Mouse (Mus musculus) intestine, embryonic 16.5 days (tissue): ENCODE results near the gene B3galt5. TPM values are rescaled to one million over a fixed set of nuclear protein-coding genes. Genes with fewer than 3 reads are reported as not detected.

ENCODE experiments used
- ATAC-seq: fragments of 200-750 bp; cut with Nextera tagmentation; 2 replicates; pipeline ENCODE4 v1.8.0; 2017; ENCODE audit warnings: moderate TSS enrichment, moderate library complexity
- H3K27ac ChIP-seq: fragments of 300-500 bp; sonication (generic); 2 replicates; pipeline ENCODE4 v1.5.1; 2014; ENCODE audit warnings: mild to moderate bottlenecking, low read length
- H3K27me3 ChIP-seq: fragments of 300-500 bp; sonication (generic); replicated peaks from 2 replicates; pipeline ENCODE4 v1.6.1; 2014; ENCODE audit warnings: low read length, control low read depth, mixed read lengths; ENCODE audit not compliant: control insufficient read depth, insufficient read depth
- H3K36me3 ChIP-seq: fragments of 300-500 bp; sonication (generic); 2 replicates; pipeline ENCODE4 v1.6.1; 2014; ENCODE audit warnings: low read length, control low read depth; ENCODE audit not compliant: control insufficient read depth, insufficient read depth
- H3K4me1 ChIP-seq: fragments of 300-500 bp; sonication (generic); 2 replicates; pipeline ENCODE4 v1.6.1; 2014; ENCODE audit warnings: low read length, control low read depth, mixed read lengths; ENCODE audit not compliant: control insufficient read depth, insufficient read depth
- H3K4me2 ChIP-seq: fragments of 300-500 bp; sonication (generic); 2 replicates; pipeline ENCODE4 v1.6.1; 2014; ENCODE audit warnings: low read depth, low read length, control low read depth
- H3K4me3 ChIP-seq: fragments of 300-500 bp; sonication (generic); 2 replicates; pipeline ENCODE4 v1.5.1; 2014; ENCODE audit warnings: mild to moderate bottlenecking, low read length
- H3K9ac ChIP-seq: fragments of 300-500 bp; sonication (generic); 2 replicates; pipeline ENCODE4 v1.6.1; 2014; ENCODE audit warnings: low read depth, low read length
- H3K9me3 ChIP-seq: fragments of 300-500 bp; sonication (generic); 2 replicates; pipeline ENCODE4 v1.6.1; 2016; ENCODE audit warnings: low read length, control low read depth; ENCODE audit not compliant: control insufficient read depth
- WGBS: fragments of 180-500 bp; shearing (Covaris S2); extraction: QIAGEN DNeasy Blood & Tissue Kit; methylation state at CpG from one replicate; pipeline ENCODE4 v1.1.7; 2014; 5-methylcytosine and 5-hydroxymethylcytosine counted together
- polyA plus RNA-seq: library from polyadenylated mRNA; unstranded; fragments of >200 nt; fragmentation: Nextera tagmentation; extraction: Ambion mirVana; gene quantifications from 2 replicates; pipeline ENCODE4 v1.2.1, GENCODE M21; 2015

B3galt5 gene
- polyA plus RNA-seq, 1 experiment from 2014 or later: 2.1 TPM

DNA sequence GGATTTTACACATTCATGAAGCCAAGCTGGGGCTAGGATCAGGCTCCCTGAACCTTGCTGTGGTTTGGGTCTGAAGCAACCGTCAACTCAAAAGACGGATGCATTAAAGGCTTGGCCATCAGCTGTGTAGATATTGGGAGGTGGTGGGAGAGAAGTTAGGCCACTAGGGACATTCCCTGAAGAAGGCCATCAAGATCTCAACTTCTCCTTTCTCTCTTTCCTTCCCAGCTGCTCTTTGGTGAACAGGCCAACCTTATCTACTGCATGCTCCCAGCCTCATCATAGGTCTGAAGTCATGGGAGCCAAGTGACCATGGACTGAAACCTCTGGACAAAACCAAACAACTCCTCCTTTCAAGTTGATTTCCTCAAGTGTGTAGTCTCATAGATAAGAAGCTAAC lies 115.9 kb downstream of the B3galt5 start:
- Histone ChIP-seq H3K36me3 (no peaks in the 10 kb centered on the region), H3K9ac (no peak overlapping the region), H3K9me3 (no peaks in the 10 kb centered on the region), H3K27me3 (no peaks in the 10 kb centered on the region), H3K4me1 (peaks cover 8% of the 10 kb centered on the region), H3K27ac (no peak overlapping the region), H3K4me2 (no peak overlapping the region), H3K4me3 (no peak overlapping the region)
- 96% methylated on average over 2 of the region's 2 CpGs for WGBS
- no peak for ATAC-seq

DNA sequence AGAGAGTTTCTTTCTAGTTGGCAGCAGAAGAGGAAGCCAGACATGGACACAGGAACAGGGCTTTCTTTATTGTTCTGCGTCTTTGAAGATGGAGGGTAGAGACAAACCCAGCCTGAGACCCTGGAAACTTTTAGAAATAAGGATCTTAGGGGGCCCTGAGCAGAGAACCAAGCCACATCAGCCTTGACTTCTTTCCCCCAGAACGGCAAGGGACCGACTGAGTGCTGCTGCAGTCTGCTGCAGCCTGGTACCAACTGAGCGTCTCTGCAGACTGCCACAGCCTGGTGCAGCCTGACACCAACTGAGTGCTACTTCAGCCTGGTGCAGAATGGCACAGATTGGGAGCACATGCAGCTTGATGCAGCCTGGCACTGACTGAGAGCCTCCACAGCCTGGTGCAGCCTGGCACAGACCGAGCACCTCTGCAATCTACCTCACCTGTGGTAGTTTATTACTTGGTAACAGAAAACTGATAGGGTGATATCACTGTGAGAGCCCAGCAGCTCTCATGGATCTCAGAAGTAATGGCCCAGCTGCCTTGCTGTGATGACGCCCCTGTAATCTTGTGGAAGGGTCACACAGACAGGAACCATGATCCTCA lies 117.8 kb downstream of the B3galt5 start:
- Histone ChIP-seq H3K4me3 (no peak overlapping the region), H3K27ac (no peak overlapping the region), H3K27me3 (no peaks in the 10 kb centered on the region), H3K36me3 (no peaks in the 10 kb centered on the region), H3K9me3 (no peaks in the 10 kb centered on the region), H3K4me2 (no peak overlapping the region), H3K4me1 (peaks cover 5% of the 10 kb centered on the region), H3K9ac (no peak overlapping the region)
- WGBS: 66% methylated on average over 6 of the region's 6 CpGs
- ATAC-seq: no peak

- Histone ChIP-seq H3K4me3 (no peak overlapping the region), H3K4me1 (peaks cover 2% of the 10 kb centered on the region; the same call in 1 of the 2 replicates), H3K9ac (0 out of 2 replicates have a peak overlapping the region, but pooled peaks have one; percentile 19), H3K36me3 (no peaks in the 10 kb centered on the region), H3K9me3 (no peaks in the 10 kb centered on the region), H3K27ac (no peak overlapping the region), H3K27me3 (no peaks in the 10 kb centered on the region), H3K4me2 (no peak overlapping the region)
- peak; percentile 49 for ATAC-seq
- 38% methylated on average over 6 of the region's 6 CpGs for WGBS
Observed at GRCm38 (mm10) chr16:96353996-96354395, 118.4 kb downstream of the B3galt5 start.

DNA sequence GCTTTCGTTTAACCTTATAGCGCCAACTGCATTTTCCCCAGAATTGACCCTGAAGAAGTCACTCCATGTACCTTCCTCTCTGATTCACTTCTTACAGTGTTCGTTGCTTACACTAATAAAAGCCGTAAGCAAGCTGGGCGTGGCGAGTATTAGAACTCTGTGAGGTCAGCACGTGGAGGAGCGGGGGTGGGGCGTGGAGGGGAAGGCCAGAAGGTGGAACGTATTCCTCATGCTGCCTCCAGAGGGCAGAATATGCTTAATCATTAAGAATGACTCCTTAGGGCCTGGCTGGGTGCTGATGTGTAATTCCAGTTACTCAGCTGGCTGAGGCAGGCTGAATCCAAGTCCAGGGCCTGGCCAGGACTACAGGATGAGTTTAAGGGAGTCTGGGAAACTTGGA lies 122.3 kb downstream of the B3galt5 start:
- H3K36me3 ChIP-seq: no peaks in the 10 kb centered on the region
- H3K4me2 ChIP-seq: peak overlapping the region; percentile 60
- peak overlapping the region; percentile 27; the same call in 1 of the 2 replicates for H3K9ac ChIP-seq
- 5% methylated on average over 10 of the region's 10 CpGs for WGBS
- H3K4me3 ChIP-seq: peak overlapping the region; percentile 40
- no peaks in the 10 kb centered on the region for H3K9me3 ChIP-seq
- H3K27ac ChIP-seq: no peak overlapping the region
- no peaks in the 10 kb centered on the region for H3K27me3 ChIP-seq
- ATAC-seq: peak; percentile 57
- H3K4me1 ChIP-seq: peaks cover 5% of the 10 kb centered on the region

- Histone ChIP-seq H3K27me3 (no peaks in the 10 kb centered on the region), H3K4me2 (peak overlapping the region; percentile 51), H3K36me3 (no peaks in the 10 kb centered on the region), H3K4me1 (peaks cover 2% of the 10 kb centered on the region), H3K4me3 (peak overlapping the region; percentile 51), H3K9me3 (no peaks in the 10 kb centered on the region), H3K27ac (peak overlapping the region; percentile 88), H3K9ac (peak overlapping the region; percentile 64)
- ATAC-seq: peak; percentile 97
- 44% methylated on average over 22 of the region's 22 CpGs for WGBS
Observed at GRCm38 (mm10) chr16:96361305-96362124, 125.9 kb downstream of the B3galt5 start.

- 22% methylated on average over 4 of the region's 4 CpGs for WGBS
- ATAC-seq: peak; percentile 23; the same call in 1 of the 2 replicates
- H3K9me3 ChIP-seq: no peaks in the 10 kb centered on the region
Observed at GRCm38 (mm10) chr16:96362873-96363272, 127.3 kb downstream of the B3galt5 start.

DNA sequence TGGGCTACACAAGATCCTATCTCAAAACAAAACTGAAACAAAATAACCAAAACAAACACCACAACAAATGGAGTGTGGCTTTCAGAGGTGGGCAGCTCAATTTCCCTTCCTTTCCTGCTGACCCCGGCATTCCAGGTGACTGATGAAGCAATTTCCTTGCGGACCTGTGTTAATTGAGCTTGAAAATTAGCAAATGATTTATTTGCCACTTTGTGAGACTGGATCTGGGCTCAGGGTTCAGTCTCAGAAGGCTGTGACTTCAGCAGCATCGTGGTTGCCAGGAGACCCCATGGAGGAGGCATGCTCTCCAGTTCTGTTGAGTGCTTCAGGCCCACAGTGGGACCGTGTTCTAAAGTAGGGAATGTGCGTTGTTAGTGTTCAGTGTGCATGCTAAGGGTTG lies 127.7 kb downstream of the B3galt5 start:
- H3K4me3 ChIP-seq: no peak overlapping the region

More at GRCm38 (mm10) chr16:96362873-96363272, 127.3 kb downstream of the B3galt5 start:
- Histone ChIP-seq H3K36me3 (no peaks in the 10 kb centered on the region), H3K9ac (no peak overlapping the region), H3K4me3 (no peak overlapping the region; the same call in 1 of the 2 replicates), H3K4me2 (peak overlapping the region; percentile 51), H3K27me3 (no peaks in the 10 kb centered on the region), H3K4me1 (peaks cover 2% of the 10 kb centered on the region; the same call in 1 of the 2 replicates), H3K27ac (peak overlapping the region; percentile 88; the same call in 1 of the 2 replicates)

DNA sequence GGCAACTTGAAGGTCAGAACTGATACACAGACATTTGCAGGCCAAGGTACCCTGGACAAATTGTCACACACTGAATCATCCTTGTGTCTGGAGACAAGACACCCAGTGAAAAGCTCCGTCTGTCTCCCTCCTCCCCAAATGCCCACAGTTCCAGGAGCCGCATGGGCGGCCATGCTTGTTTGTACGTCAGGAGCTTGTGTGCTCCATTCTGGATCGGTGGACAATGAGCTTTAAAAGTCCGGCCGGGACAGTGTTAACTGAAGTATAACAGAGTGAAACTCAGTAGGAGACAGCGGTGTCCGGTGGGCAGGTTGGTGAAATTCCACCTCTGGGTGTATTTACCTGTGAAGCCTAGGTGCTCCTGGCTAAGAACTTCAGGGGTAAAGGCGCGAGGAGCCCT lies 129.3 kb downstream of the B3galt5 start:
- no peak for ATAC-seq
- 92% methylated on average over 11 of the region's 11 CpGs for WGBS
- no peak overlapping the region for H3K27ac ChIP-seq
- H3K9ac ChIP-seq: no peak overlapping the region
- H3K4me2 ChIP-seq: no peak overlapping the region
- H3K4me1 ChIP-seq: peaks cover 8% of the 10 kb centered on the region; the same call in 1 of the 2 replicates
- no peaks in the 10 kb centered on the region for H3K9me3 ChIP-seq
- H3K4me3 ChIP-seq: no peak overlapping the region
- no peaks in the 10 kb centered on the region for H3K36me3 ChIP-seq
- no peaks in the 10 kb centered on the region for H3K27me3 ChIP-seq

More for the DNA sequence above, 127.7 kb downstream of the B3galt5 start:
- Histone ChIP-seq H3K9ac (no peak overlapping the region; the same call in 1 of the 2 replicates), H3K27ac (peak overlapping the region; percentile 15; the same call in 1 of the 2 replicates), H3K27me3 (no peaks in the 10 kb centered on the region), H3K9me3 (no peaks in the 10 kb centered on the region), H3K36me3 (no peaks in the 10 kb centered on the region), H3K4me1 (peaks cover 2% of the 10 kb centered on the region; the same call in 1 of the 2 replicates), H3K4me2 (peak overlapping the region; percentile 51)
- WGBS: 53% methylated on average over 5 of the region's 5 CpGs
- ATAC-seq: no peak
